Mouse (Mus musculus) ES-E14 (cell line): Measurements from ENCODE around the gene Cse1l. TPM values are rescaled to one million over a fixed set of nuclear protein-coding genes. Genes with fewer than 3 reads are reported as not detected.

ENCODE experiments used
- DNase-seq: peaks from one replicate; pipeline ENCODE4 v3.0.0-alpha.2; 2013; ENCODE audit warnings: low read depth, low spot score
- H3K27ac ChIP-seq: 2 replicates; pipeline ENCODE4 v1.5.1; 2012; ENCODE audit warnings: low read depth, mild to moderate bottlenecking, low read length, moderate library complexity, mixed read lengths; ENCODE audit not compliant: poor library complexity, insufficient read depth, severe bottlenecking
- H3K36me3 ChIP-seq: 2 replicates; pipeline ENCODE4 v1.6.1; 2012; ENCODE audit warnings: mild to moderate bottlenecking, low read length, moderate library complexity, mixed read lengths; ENCODE audit not compliant: control insufficient read depth, poor library complexity, insufficient read depth, severe bottlenecking
- H3K4me1 ChIP-seq, 2 experiments: fragments of 150-350 bp in 1 of 2; sonication (generic) in 1 of 2; 2 replicates each; pipeline ENCODE4 v1.6.1; 2012; ENCODE audit warnings: low read length in 2 of 2, mild to moderate bottlenecking in 1 of 2, mixed read lengths in 1 of 2; ENCODE audit not compliant: control insufficient read depth in 2 of 2, insufficient read depth in 2 of 2, poor library complexity in 1 of 2
- H3K4me3 ChIP-seq, 2 experiments: fragments of 150-350 bp in 1 of 2; sonication (generic) in 1 of 2; 2 replicates each; pipeline ENCODE4 v1.5.1; 2012; ENCODE audit warnings: low read length in 2 of 2, low read depth in 1 of 2, mild to moderate bottlenecking in 1 of 2, mixed read lengths in 1 of 2; ENCODE audit not compliant: insufficient read depth in 1 of 2, poor library complexity in 1 of 2, severe bottlenecking in 1 of 2
- H3K9ac ChIP-seq: 2 replicates; pipeline ENCODE4 v1.6.1; 2012; ENCODE audit warnings: low read depth, mild to moderate bottlenecking, low read length, mixed read lengths; ENCODE audit not compliant: poor library complexity, insufficient read depth, severe bottlenecking
- H3K9me3 ChIP-seq: fragments of 150-350 bp; sonication (generic); 2 replicates; pipeline ENCODE4 v1.6.1; 2012; ENCODE audit warnings: low read depth, mild to moderate bottlenecking, low read length; ENCODE audit not compliant: control insufficient read depth, insufficient read depth
- CHD2 ChIP-seq: IDR thresholded peaks from 2 replicates; pipeline ENCODE4 v1.6.1; 2014; ENCODE audit warnings: mild to moderate bottlenecking, low read depth, low read length, inconsistent platforms
- HCFC1 ChIP-seq: IDR thresholded peaks from 2 replicates; pipeline ENCODE4 v1.6.1; 2012; ENCODE audit warnings: low read length, inconsistent platforms, borderline replicate concordance; ENCODE audit not compliant: insufficient read depth
- MAFK ChIP-seq: IDR thresholded peaks from 2 replicates; pipeline ENCODE4 v1.6.1; 2014; ENCODE audit warnings: mild to moderate bottlenecking, low read depth, low read length, inconsistent platforms; ENCODE audit not compliant: insufficient read depth
- ZC3H11A ChIP-seq: IDR thresholded peaks from 2 replicates; pipeline ENCODE4 v1.6.1; 2012; ENCODE audit warnings: low read depth, mild to moderate bottlenecking, inconsistent platforms, low read length, borderline replicate concordance
- ZNF384 ChIP-seq: IDR thresholded peaks from 2 replicates; pipeline ENCODE4 v1.6.1; 2012; ENCODE audit warnings: low read depth, low read length, inconsistent platforms
- in situ Hi-C, 2 experiments: fragments of 600-800 bp; cut with MboI; formaldehyde crosslinking; loops; one replicate each; pipeline ENCODE4 v1.15.1; 2025; ENCODE audit warnings: low sequenced_read_pairs in 2 of 2, inconsistent platforms in 1 of 2; ENCODE audit not compliant: unreplicated experiment in 2 of 2
- total RNA-seq: library from RNA; depleted of rRNA; stranded (reverse); fragments of 300-350 nt; gene quantifications from 2 replicates; pipeline ENCODE4 v1.2.3, GENCODE M21; 2012

The Cse1l gene
- total RNA-seq, 1 experiment = 140 TPM

DNA sequence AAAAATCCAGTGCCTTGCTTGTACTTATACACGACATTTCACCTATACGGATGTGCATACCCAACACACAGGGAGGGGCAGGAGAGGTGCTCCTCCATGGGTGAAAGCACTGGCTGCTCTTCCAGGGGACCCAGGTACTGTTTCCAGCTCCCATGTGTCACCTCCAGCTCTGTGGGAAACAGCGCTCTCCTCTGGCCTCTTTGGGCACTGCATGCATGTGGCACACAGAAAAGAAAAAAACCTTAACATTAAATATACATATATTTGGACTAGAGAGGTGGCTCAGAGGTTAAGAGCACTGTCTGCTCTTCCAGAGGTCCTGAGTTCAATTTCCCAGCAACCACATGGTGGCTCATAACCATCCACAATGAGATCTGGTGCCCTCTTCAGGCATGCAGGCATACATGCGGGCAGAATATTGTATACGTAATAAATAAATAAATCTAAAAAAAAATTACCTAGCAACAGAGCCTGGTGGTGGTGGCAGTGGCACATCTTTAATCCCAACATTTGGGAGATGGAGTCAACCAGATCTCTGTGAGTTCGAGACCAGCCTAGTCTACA, 2.0 kb upstream of the Cse1l start:
- peaks cover 2% of the 10 kb centered on the region; the same call in 1 of the 2 replicates for H3K36me3 ChIP-seq
- H3K4me3 ChIP-seq = no peak overlapping the region
- no peak overlapping the region for H3K27ac ChIP-seq
- DNase-seq = no peak
- in situ Hi-C loops = no loop called here
- peaks cover 6 to 8% of the 10 kb centered on the region in 2 experiments; a peak in 1 of 4 replicates for H3K4me1 ChIP-seq
- H3K9me3 ChIP-seq = no peaks in the 10 kb centered on the region
- H3K9ac ChIP-seq = no peak overlapping the region
- no peak for TF ChIP-seq ZC3H11A
- no peak for TF ChIP-seq MAFK
- TF ChIP-seq HCFC1 = no peak
- no peak for TF ChIP-seq CHD2

DNA sequence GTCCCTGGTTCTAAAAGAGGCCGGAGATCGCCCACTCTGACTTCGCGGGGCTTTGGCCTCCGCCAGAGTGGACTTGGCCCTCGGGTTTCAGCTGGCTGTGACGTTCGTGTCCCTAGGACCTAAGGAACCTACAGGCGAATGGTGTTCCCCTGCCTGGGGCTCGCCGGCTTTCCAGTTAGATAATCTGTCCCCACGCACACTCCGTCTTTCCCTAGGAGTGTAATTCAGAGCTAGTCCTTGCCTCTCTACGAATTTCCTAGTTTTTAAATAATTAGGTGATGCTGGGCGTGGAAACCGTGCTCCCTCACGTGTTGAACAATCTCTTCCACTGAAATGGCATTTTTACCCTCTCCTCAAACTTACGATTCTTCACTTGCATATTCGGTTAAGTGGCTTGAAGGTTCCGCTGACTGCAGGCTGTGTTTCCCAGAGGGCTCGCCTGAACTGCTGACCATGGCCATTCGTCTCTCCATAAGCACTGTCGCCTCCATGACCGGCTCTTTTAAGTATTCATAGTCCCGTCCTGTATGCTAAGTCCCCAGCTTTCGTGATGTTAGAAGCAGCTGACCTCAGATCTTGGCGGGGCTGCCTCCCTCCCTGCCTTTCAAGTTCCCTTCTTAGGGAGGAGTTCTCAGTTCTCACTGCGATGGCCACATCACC, 813 bp downstream of the Cse1l start:
- H3K27ac ChIP-seq = peak overlapping the region; percentile 24; the same call in 1 of the 2 replicates
- H3K9me3 ChIP-seq = no peaks in the 10 kb centered on the region
- TF ChIP-seq HCFC1 (no peak), MAFK (no peak), ZNF384 (no peak), CHD2 (no peak), ZC3H11A (no peak)
- peaks cover 8% of the 10 kb centered on the region in 2 experiments; a peak in 2 of 4 replicates for H3K4me1 ChIP-seq
- in situ Hi-C loops = no loop called here
- peak overlapping the region; percentile 99 for H3K9ac ChIP-seq
- H3K4me3 ChIP-seq = peak overlapping the region; percentile 92 to 96
- H3K36me3 ChIP-seq = peaks cover 7% of the 10 kb centered on the region; the same call in 1 of the 2 replicates
- DNase-seq = no peak

GRCm38 (mm10) chr2:166909729-166910128, 3.9 kb downstream of the Cse1l start:
- no peak overlapping the region for H3K27ac ChIP-seq
- H3K9ac ChIP-seq = no peak overlapping the region
- DNase-seq = no peak
- in situ Hi-C loops = no loop called here
- no peak overlapping the region for H3K4me3 ChIP-seq
- peaks cover 7% of the 10 kb centered on the region; the same call in 1 of the 2 replicates for H3K36me3 ChIP-seq
- no peaks in the 10 kb centered on the region for H3K9me3 ChIP-seq
- no peak for TF ChIP-seq MAFK
- no peak for TF ChIP-seq ZNF384
- TF ChIP-seq CHD2 = no peak
- TF ChIP-seq ZC3H11A = no peak
- TF ChIP-seq HCFC1 = no peak
- H3K4me1 ChIP-seq = peaks cover 8 to 11% of the 10 kb centered on the region in 2 experiments; a peak in 3 of 4 replicates

DNA sequence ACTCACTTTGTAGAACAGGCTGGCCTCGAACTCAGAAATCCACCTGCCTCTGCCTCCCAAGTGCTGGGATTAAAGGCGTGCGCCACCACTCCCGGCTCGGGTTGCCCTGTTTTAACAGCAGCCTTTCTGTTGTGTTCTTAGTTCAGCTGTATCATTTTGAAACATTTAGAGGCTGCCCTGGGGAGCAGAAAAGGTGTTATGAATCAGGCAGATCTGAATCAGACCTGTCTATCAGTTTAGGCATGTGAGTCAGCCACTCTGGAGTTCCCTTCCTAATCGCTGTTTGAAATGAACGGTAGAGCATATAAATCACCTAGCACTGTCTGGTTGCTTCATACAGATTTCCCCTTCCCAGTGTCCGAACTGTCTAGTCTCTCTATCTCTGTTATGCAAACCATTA, 4.7 kb downstream of the Cse1l start:
- H3K27ac ChIP-seq = no peak overlapping the region
- H3K9ac ChIP-seq = no peak overlapping the region
- no peak for DNase-seq
- peaks cover 8 to 11% of the 10 kb centered on the region in 2 experiments; a peak in 3 of 4 replicates for H3K4me1 ChIP-seq
- H3K4me3 ChIP-seq = no peak overlapping the region
- no peak for TF ChIP-seq MAFK
- no peak for TF ChIP-seq CHD2
- no peak for TF ChIP-seq ZNF384
- no peak for TF ChIP-seq HCFC1
- TF ChIP-seq ZC3H11A = no peak
- H3K36me3 ChIP-seq = peaks cover 7% of the 10 kb centered on the region; the same call in 1 of the 2 replicates
- H3K9me3 ChIP-seq = no peaks in the 10 kb centered on the region
- in situ Hi-C loops = no loop called here
